Mouse (Mus musculus) cerebellum, adult 2 months (tissue): ENCODE data around the gene Ctsk.

ENCODE experiments used
- CTCF ChIP-seq: fragments of 200-500 bp; IDR thresholded peaks from 2 replicates; pipeline ENCODE4 v1.5.1; 2011; ENCODE audit warnings: low read depth, mild to moderate bottlenecking, control low read depth, low read length, moderate library complexity, borderline replicate concordance; ENCODE audit not compliant: insufficient read depth
- POLR2A ChIP-seq: fragments of 200-500 bp; IDR thresholded peaks from 2 replicates; pipeline ENCODE4 v1.6.1; 2011; ENCODE audit warnings: low read length, control low read depth, borderline replicate concordance; ENCODE audit not compliant: insufficient read depth

DNA sequence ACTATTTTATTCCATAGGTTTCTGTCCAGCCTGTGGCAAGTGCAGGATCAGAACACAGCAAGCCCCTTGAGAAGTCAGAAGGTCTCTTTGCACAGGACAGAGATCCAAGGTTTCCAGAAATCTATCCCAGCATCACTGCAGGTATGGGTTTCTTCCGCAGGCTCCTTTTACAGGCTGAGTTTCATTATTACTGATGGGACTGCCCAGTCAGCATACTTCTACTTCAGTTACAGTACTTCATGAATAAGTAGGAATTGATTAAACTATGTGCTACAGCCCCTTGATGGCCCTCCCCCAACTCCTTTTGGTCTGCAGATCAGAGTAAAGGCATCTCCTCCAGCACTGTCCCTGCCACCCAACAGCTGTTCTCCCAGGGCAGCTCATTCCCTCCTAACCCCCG is 8.8 kb upstream of the Ctsk start:
- TF ChIP-seq CTCF (no peak), POLR2A (no peak)
